Mouse (Mus musculus) WW6 (cell line): Measurements from ENCODE around the gene Zfp423.

Source experiments
- DNase-seq: peaks from one replicate; pipeline ENCODE4 v3.0.0-alpha.2; 2013; ENCODE audit warnings: low read depth, low spot score

Zfp423 gene

DNA sequence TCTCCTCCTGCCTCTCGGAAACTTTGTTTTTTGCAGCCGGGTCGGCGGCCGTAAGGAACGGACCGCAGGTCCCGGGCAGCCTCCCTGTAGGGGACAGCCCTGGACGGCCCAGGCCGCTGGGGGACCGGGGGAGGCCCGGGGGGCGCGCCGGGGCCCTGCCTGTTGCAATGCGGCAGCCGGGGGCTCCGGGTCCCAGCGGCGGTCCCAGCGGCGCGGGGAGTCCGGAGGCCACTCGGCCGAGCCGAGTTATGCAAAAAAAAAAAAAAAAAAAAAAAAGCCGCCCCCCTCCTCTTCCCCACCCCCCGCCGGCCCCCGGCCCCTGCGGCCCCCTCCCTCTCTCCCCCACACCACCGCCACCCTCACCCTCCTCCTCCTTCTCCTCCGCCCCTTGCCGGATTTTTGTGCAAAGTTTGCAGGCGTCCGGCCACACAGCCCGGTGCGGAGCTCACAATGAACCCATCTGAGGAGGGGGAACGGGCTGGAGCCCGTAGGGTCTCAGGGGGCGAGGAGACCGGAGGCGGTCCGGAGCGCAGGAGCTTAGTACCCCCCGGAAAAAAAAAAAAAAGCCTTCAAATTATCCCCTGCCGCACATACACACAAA, at the start of gene Zfp423:
TSS of gene Zfp423 (minus strand) at position 276 of the 601 bp plus-strand sequence.
- DNase-seq = no peak

DNA sequence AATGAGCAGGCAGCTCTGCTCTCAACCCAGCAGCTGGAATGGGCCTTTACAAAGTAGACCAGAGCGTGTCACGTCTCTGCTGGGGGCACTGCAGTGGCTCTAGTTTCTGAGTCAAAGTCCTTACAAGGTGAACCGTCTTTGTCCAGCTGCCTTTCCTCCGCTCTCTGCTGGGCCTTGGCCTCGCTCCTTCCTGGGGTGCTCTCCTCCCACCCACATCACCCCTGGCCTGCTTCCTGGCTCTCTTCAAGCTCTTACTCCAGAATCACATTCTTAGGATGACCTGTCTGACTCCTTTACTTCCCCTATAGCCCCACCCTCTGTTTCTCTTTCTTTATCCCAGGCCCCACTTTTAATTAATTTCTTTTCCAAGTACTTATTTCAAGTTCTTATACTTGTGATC, 47.4 kb upstream of the Zfp423 start:
- no peak for DNase-seq

DNA sequence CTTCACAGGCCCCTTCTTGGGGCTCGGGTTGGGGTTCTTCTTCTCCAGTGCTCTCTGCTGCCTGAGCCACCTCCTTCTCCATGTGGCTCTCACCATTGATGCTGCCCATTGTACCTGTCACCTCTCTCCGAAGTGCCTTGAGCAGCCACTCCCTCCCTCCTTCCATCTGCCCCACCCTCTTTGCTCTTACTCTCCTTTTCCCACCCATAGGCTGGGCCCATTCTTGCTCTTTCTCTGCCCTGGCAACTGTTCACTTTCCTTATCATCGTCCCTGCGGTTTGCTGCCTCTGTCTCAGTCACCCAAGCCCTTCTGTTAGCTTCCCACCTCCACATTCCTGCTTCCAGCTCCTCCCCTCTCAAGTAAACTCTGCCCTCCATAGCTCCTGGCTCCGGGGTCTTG, 25.4 kb upstream of the Zfp423 start:
- DNase-seq = no peak

DNA sequence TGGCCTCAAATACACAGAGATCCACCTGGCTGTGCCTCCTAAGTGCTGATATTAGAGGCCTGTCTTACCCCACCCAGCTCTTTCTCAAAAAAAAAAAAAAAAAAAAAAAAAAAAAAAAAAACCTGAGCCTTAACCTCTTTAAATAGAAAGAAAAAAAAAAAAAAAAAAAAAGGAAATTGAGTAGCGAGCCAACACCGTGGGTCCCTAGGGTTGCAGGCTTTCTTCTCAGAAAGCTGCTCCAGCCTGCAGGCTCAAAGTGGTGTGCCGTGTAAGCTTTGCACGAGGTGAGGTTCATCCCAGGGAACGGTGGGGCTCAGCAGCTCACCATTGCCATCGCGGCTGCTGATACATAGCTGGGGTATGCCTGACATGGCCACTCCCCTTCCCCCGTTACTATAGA, 24.6 kb upstream of the Zfp423 start:
- DNase-seq = no peak

DNA sequence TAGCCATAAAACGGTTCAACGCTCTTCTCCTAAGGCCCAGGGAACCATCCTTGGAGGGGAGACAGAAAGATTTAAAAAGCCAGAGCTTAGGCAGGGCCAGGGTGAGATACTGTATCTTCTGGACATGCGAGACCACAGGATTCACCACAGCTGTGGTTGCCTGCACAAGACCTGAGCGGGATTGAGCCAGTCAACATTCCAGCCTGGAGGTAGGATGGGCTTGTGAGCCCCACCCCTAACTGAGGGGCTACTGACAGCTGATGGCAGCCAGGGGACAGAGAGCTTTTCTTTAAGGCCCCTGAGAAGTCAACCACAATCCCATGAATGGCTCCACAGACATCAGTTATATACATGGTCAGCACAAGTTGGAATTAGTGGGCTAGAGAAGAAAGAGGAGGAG, 23.5 kb upstream of the Zfp423 start:
- no peak for DNase-seq

DNA sequence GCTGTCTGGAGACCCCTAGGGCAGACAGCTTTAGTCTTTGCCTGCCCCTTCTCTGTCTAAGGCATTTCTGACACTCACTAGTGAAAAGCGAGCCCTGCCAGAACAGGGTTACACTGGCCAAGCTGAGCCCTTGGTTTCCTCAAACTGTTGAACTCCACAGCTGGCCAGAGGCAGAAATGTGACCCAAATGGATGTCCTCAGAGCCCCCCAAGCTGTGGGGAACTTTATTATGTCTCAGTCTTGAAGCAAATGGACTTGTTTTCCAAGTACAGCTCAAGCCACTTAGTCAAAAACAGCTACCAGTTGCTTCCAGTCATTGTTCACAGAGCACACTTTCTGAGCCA, 16.0 kb upstream of the Zfp423 start:
- DNase-seq = no peak

DNA sequence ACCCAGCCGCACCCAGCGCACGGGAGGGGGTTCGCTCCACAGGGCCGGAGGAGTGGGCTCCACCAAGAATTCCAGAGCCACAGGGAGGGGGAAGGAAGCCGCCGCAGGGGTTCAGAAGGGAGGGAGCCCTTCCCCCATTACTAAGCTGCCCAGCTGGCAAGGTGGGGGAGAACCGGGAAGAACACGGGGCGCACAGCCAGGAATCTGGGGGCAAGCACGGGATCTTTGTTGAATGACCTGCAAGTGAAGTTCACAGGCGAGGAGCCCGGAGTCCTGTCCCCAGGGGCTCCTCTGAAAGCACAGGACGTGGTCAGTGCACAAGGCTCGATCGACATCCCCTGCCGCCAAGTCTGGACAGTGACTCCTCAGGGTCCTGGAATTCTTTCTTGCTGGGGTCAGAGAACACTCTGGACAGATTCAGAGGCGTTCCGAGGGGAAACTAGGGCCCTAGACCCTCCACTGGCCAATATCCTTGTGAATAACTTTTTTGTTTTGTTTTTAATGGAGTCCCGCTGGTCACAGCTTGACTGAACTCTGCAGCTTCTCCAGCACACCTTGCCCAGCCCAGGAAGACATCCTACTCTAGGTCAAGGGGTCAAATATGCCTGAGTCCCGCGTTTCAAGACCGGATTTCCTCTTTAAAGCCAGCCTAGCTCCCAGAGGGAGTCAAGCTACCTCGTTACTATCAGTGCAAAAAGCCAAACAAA, 15.5 kb upstream of the Zfp423 start:
- DNase-seq = no peak

DNA sequence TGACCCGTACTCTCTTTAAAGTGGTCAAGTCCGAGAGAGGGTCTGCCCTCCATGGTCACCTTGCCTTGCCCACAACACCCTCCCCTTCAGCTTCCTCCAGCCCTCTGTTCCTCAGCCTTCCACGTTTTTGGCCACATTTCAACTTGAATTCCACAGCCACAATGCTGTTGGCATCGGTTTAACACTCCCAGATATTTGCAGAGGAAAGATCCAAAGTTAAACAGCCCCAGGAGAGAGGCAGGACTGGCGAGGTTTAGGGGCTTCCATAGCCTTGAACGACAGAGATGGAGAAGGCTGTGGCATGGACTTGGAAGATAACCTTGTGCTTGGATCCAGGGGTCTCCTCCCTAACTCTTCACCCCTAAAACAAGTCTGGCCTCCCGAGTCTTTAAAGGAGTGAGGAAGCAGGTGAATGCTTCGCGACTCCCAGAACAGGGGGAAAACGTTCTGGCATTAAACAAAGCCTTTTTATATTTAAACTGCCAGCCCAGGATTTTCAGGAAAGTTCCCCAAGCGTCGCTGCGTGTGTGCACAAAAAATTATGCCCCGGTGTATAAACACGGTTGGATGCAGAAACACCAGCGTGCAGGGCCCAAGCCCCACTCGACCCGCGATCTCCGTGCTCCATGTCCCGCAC, 14.8 kb upstream of the Zfp423 start:
- DNase-seq = no peak

DNA sequence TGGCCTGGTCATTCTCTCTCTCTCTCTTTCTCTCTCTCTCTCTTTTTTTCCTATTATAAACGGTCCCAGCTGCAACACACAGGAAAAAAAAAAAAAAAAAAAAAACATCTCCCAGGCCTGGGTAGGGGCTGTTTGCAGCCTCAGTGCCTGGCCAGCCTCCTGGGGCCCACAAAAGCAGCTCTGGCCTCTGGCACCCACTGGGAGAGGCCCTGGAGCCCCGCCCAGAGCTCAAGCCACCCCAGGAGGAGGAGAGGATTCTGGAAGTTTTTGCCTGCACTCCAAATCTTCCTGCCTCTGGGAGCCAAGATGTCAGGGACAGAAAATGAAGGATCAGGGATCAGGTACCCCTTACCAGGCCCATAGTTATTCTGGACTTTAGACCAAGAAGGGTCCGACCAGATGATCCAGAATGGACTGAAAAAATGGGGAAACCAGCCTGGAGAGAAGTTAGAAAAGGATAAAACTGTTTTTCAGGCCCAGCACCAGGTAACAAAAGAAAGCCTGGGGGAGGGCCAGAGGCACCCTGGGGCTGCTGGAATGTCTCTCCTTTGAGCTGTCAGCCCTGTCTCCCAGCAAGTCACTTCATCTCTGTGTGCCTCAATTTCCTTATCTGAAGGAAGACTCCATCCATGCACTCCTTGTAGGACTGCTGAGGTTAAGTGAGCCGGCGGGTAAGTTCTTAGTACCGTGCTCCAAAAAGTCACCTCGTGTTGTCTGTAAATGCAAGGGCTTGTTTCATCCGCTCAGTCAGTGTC, 8.6 kb upstream of the Zfp423 start:
- no peak for DNase-seq

DNA sequence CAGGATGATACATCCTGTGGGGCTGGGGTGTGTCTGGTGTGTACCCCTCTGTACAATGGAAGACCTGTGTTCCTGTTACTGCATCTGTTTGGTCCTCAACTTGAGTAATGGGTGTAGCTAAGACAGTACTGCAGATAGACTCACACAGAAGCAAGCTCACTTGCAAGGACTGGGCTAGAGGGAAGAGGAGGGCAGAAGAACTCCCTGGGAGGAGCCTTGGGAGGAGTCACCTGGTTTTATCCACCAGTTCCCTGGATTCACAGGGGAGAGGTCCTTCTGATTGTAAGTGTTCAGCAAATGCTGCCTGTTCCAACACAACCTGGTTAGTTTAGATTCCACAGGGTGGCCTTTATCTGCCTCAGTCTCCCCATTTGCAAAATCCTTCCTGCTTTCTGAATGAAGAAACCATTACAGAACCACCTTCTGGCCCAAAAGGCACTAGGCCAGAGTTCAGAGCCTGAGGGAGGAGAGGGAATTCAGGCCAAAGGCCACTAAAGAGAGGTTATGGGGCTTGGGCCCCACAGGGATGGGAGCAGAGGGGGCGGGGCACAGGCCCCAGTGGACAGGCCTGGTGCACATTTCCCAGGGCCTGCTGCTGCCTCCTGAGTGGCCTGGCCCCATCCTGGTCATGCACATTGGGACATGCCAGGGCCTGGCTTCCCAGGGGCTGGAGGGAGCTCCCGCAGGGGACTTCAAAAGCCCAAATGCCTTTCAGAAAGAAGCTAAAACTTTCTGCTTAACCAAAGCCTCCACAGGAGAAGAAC, 7.8 kb upstream of the Zfp423 start:
- DNase-seq = no peak

DNA sequence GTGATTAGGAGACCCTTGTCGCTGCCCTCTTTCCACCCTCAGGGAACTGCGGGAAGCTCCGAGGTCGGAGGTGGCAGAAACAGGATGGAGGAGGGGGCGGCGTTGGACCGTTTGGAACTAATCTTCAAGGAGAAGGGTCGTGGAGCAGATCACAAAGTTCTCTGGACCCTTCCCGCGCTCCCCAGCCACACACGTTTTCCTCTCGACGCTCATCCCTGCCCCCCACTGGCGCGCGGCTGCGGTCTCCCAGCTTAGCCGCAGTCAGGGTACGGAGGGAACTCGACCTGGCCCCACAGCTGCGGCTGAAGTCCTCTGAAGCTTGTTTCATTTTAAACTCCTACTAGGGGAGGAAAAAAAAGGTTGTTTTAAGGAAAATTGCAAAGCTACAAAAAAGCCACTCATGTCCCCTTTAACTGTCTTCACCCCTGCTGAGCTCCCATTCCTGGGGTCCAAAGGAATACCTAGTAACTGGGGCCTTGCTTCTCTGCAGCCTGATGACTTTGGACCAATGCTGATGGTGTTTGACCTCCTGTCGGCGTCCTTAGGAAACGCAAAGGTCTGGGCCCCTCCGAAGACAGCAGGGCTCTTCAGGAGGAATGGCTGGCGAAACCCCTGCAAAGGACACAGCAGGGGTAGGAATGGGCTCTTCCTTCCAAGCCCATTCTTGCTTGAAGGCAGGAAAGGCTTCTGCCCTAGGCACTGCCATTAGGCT, 3.3 kb upstream of the Zfp423 start:
- DNase-seq = no peak

DNA sequence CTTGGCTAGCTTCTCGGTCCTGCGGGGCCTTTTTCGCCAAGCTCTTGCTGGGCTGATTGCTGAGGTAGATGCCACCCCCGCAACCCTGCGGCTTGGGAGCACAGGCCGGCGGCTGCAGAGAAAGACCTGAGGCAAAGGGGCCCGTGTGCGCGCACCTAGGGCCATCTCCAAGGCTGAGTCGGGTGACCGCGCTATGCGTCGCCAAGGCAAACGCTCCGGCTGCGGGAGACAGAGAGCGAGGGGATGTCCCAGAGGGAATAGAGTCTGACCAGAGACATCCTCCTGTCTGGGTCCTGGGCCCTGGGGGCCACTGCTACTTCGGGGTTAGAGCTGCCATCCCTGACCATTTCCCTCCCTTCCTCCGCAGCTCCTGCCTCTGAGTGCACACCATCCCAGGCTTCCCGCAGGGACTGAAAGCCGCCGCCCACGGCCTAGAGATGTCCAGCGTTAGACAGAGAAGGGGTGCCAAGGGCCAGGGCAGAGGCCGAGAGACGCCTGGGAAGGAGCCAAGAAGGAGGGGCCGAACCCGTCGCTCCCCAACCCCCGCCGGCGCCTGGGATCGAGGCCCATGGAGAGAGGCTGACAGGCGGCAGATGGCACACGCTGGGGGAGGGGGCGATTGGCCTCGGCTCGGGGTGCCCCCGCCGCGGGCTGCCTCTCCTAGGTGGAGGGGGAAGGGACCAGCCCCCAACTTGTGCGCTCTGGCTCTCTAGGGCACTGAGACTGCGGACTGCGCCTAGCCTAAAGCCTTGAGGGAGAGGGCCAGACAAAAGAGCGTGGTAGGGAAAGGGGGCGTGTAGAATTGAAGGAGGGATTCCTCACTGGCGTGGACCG, 2.5 kb upstream of the Zfp423 start:
- no peak for DNase-seq

DNA sequence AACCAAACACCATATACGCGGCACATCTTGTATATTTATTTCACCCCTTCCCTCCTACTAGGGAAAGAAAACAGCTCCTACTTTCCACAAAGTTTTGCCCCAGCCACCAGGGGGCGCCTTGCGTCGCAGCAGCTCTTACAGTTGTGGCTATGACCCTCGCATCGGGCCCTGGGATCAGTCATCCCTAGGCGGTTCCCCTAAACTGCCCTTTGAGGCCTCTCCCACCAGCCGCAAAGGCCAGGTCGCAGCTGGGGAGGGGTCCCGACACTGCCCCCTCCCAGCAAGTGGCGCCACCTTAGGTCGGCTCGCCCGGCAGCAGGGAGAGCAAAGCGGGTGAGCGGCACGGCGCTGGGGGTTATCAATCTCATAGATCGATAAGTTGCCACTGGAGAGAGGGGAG, 1.7 kb upstream of the Zfp423 start:
- DNase-seq = no peak

DNA sequence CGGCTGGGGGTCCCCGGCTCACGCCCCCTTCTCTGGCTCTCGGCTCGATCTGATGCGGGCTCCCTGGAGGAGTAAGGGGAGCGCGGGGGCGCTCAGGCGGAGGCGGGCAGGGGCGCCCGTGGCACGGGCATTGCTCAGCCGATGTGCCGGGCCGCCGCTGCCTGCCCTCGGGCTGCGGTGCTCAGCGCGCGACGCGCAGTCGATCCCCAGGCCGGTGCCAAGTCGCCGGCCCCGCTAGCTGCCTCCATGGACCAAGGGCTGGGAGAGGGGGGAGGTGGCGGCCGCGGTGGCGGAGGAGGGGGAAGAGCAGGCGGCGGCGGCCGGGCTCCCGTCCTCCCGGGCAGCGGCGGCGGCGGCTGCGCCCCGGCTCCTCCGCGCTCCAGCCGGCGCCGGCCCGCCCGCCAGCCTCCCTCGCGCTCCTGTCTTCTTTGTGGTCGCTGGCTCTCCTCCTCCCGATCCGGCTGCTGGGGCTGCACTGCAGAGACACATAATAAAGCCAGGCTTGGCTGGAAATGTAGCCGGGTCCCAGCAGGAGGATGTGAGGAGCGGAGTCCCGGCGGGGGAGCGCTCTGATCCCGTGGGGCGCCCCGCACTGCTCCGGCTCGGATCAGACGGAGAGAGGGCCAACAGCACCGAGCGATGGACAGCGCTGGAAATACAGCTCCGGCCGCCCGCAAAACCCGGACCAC, 810 bp upstream of the Zfp423 start:
- no peak for DNase-seq

DNA sequence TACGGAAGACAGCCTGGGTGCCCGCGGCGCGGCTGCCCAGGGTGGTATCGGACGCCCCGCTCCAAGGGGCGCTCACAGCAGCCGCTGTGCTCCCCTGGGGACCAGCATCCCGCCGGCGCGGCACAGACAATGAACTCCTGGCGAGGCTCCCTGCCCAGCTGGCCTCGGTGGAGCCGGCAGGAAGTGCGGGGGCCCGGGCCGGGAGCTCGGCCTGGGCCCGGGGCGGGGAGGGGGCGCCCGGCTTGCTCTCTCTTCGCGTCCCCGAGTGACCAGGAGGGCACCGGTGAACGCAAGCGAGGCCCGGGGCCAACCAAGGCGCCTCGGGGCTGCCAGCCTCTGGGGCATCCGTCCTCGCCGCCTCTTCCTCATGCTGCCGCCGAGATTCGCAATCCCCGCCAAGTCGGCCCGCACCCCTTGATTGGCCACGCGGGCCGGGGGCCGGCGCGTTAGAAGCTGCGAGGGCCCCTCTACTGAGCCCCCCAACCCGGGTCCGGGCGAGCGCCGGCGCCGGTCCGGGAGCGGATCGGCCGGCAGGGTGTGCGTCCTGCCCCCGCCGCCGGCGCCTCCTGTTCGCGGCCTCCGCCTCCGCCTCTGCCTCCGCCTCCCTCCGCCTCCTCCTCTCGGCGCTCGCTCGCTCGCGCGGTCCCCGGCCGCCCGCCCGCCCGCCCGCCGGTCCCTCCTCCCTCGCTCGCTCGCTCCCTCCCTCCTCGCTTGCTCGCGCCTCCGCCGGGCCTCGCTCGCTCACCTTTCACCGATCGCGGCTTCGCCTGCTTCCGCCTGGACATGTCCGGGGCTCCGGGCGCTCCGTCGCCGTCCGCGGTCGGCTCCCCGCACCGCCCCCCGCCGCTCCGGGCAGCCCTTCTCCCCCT, 710 bp downstream of the Zfp423 start:
- no peak for DNase-seq

DNA sequence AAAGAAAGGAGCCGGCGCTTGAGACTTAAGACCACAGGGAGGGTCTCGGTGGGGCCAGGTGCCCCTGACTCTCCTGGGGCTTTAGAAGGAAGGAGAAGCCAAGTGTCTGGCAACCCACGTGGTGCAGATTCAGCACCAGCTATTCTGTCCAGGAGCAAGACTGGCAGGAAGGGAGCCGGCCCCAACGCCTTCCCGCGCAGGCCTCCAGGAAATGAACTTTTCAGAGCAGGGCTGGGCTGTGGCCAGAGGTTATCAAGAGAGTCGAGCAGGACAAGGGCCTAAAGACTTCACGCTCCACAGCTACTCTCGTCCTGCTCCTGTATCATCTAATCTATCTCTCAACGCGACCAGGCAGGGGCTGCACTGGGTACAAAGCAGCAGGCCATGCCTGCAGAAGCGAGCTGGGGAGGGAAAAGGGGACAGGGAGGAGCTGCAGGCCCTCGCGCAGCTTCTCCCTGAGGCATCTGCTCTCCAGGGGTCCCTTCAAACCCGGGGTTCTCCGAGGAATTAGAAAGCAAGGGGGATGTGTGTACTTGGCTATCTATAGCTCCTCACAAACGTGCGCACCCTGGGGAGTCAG, 1.4 kb downstream of the Zfp423 start:
- no peak for DNase-seq

DNA sequence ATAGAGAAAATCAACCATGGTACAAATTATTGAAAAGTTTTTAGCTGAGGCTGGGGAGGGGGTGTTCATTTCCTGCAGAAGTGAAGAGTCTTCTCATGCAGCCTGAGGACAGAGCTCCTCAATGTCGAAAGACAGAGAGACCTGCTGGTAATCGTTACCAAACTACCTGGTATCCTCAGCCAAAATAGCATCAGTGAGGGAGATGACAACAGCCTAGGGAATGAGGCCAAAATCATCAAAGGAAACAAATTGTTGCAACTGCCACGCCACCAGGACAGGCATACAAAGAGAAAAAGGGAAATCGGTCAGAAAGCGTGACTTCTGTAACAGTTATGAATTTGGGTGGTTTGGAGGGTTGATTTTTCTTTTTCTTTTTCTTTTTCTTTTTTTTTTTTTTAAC, 3.4 kb downstream of the Zfp423 start:
- no peak for DNase-seq

DNA sequence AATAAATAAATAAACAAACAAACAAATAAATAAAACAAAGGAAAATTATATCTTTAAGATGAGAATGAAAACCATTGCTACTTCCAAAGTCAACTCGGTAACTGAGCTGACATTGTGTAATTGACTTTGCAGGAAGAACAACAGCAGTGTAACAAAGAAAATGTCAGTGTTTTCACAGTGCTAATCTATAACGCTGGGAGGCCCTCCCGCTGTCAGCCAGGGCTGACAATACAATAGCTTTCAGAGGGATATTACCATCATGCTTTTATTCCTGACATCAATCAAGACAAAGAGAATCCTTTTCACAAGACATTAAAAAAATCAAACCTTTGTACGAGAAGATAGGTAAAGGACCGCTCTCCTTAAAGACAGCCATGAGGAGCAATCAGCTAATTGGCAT, 5.9 kb downstream of the Zfp423 start:
- no peak for DNase-seq
